ENCODE assay signal across 22 mouse cellular contexts in the genomic region with DNA sequence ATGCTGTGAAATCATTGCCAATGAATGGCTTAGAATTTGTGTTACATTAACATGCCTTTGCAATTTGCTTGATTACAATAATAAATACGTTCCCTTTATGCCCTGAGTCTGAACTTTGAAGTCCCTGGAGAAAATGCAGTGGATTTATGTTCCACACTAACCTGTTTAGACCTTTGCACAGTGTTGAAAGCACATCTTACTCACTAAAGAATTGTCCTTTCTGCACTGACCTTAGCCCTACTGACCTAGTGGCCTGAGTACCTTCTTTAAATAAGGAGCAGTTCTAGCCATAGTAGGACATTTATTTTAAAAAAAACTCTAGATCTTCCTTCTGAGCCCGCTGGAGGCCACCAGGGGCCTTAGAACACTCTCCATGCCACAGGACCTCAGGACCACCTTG.
A peak's percentile ranks its signal among the peaks of the same experiment; 100 is the strongest.
DNase-seq lines count a peak whose midpoint lies in the region; ATAC-seq and TF ChIP-seq lines count a peak whose summit lies in the region.
"Had no signal": no experiment of that assay in that cellular context is flagged by ENCODE, and none has a peak within 500 bp of the region (broad histone marks: within the 10 kb centered on the region; RNA-seq: fewer than 3 reads in every experiment).

No protein-coding gene starts in this region.

- no peak overlapping the region for H3K9ac ChIP-seq in liver, adult 2 months (ENCODE audit: low read depth, low read length)
- H3K9ac ChIP-seq in liver, embryonic 12.5 days: no peak overlapping the region
- H3K9ac ChIP-seq in liver, postnatal 0 days (replicated peaks): no peak overlapping the region
- H3K9ac ChIP-seq: embryonic facial prominence, embryonic 13.5 days; embryonic facial prominence, embryonic 15.5 days; forebrain, embryonic 12.5 days had no signal

- no peak overlapping the region for H3K4me2 ChIP-seq in liver, embryonic 12.5 days
- H3K4me2 ChIP-seq in liver, postnatal 0 days (ENCODE audit: low read depth, low read length): no peak overlapping the region
- H3K4me2 ChIP-seq: embryonic facial prominence, embryonic 13.5 days; embryonic facial prominence, embryonic 15.5 days; forebrain, embryonic 12.5 days had no signal

- no peak overlapping the region for H3K27ac ChIP-seq in liver, adult 2 months (replicated peaks; ENCODE audit: insufficient read depth, low read depth, low read length)
- H3K27ac ChIP-seq in liver, embryonic 12.5 days: no peak overlapping the region
- H3K27ac ChIP-seq in liver, postnatal 0 days (ENCODE audit: low read depth): no peak overlapping the region
- H3K27ac ChIP-seq: embryonic facial prominence, embryonic 13.5 days; embryonic facial prominence, embryonic 15.5 days; forebrain, embryonic 10.5 days; forebrain, embryonic 12.5 days had no signal

- no peaks in the 10 kb centered on the region for H3K27me3 ChIP-seq in liver, adult 2 months (ENCODE audit: control insufficient read depth, insufficient read depth, low read length)
- no peaks in the 10 kb centered on the region for H3K27me3 ChIP-seq in liver, embryonic 12.5 days (replicated peaks)
- H3K27me3 ChIP-seq in liver, postnatal 0 days (ENCODE audit: insufficient read depth, low read length): no peaks in the 10 kb centered on the region
- H3K27me3 ChIP-seq: embryonic facial prominence, embryonic 13.5 days; embryonic facial prominence, embryonic 15.5 days; forebrain, embryonic 12.5 days had no signal

- TF ChIP-seq POLR2A in liver, adult 2 months (IDR thresholded peaks at IDR 0.05; ENCODE audit: extremely low read depth, insufficient read depth, low read length): no peak

- ATAC-seq in liver, embryonic 12.5 days: no peak
- peak; percentile 48 for ATAC-seq in liver, postnatal 0 days
- ATAC-seq: forebrain, embryonic 14.5 days had no signal

- TF ChIP-seq CTCF in liver, adult 2 months (IDR thresholded peaks at IDR 0.05; ENCODE audit: low read depth, low read length): no peak
- no peak for TF ChIP-seq CTCF in liver, postnatal 0 days (IDR thresholded peaks at IDR 0.05; ENCODE audit: low read depth)

- no peak for TF ChIP-seq EP300 in liver, postnatal 0 days (IDR thresholded peaks at IDR 0.05; ENCODE audit: low read depth)

- H3K9me3 ChIP-seq in liver, embryonic 12.5 days (replicated peaks): no peaks in the 10 kb centered on the region
- H3K9me3 ChIP-seq in liver, postnatal 0 days (ENCODE audit: low read length): no peaks in the 10 kb centered on the region
- H3K9me3 ChIP-seq: embryonic facial prominence, embryonic 13.5 days; embryonic facial prominence, embryonic 15.5 days; forebrain, embryonic 10.5 days; forebrain, embryonic 12.5 days had no signal

- DNase-seq in kidney, adult 9 months: peak; percentile 34
- no peak for DNase-seq in kidney, adult 8-10 months
- peak; percentile 78 for DNase-seq in liver, adult 2 months (ENCODE audit: extremely low read depth, low read depth, low spot score)
- DNase-seq in liver, postnatal 0 days: no peak
- no peak for DNase-seq in liver
- DNase-seq: adrenal gland, adult 2 months; adrenal gland, postnatal 10 days; adrenal gland, postnatal 25 days; cerebellum, adult 11 months; cerebellum, adult 18-20 months; cerebellum, adult 8-10 months; cerebellum, adult 9-11 months; cerebellum, postnatal 14 days; cerebellum, postnatal 36 days; embryo, embryonic 11 days had no signal

- H3K4me3 ChIP-seq in liver, adult 2 months (ENCODE audit: insufficient read depth, low read depth, low read length): no peak overlapping the region
- no peak overlapping the region for H3K4me3 ChIP-seq in liver, embryonic 12.5 days
- no peak overlapping the region for H3K4me3 ChIP-seq in liver, postnatal 0 days (ENCODE audit: low read depth, low read length)
- H3K4me3 ChIP-seq: embryonic facial prominence, embryonic 13.5 days; embryonic facial prominence, embryonic 15.5 days; erythroblast, embryonic 14.5 days; forebrain, embryonic 10.5 days; forebrain, embryonic 12.5 days had no signal

- H3K4me1 ChIP-seq in liver, adult 2 months (ENCODE audit: control insufficient read depth, insufficient read depth, low read length): peaks cover 4% of the 10 kb centered on the region; the same call in 1 of the 2 replicates
- H3K4me1 ChIP-seq in liver, embryonic 12.5 days: no peaks in the 10 kb centered on the region
- no peaks in the 10 kb centered on the region for H3K4me1 ChIP-seq in liver, postnatal 0 days (ENCODE audit: insufficient read depth)
- H3K4me1 ChIP-seq: embryonic facial prominence, embryonic 13.5 days; embryonic facial prominence, embryonic 15.5 days; forebrain, embryonic 10.5 days; forebrain, embryonic 12.5 days had no signal

- 48% methylated on average over 2 of the region's 2 CpGs for WGBS in liver, adult 2 months
- 39% methylated on average over 2 of the region's 2 CpGs for WGBS in liver, embryonic 12.5 days (ENCODE audit: insufficient replicate concordance)
- 50% methylated on average over 2 of the region's 2 CpGs for WGBS in liver, postnatal 0 days (ENCODE audit: insufficient replicate concordance)

- no peaks in the 10 kb centered on the region for H3K36me3 ChIP-seq in liver, adult 2 months (ENCODE audit: control insufficient read depth, insufficient read depth, low read length)
- H3K36me3 ChIP-seq in liver, embryonic 12.5 days: no peaks in the 10 kb centered on the region
- H3K36me3 ChIP-seq in liver, postnatal 0 days (replicated peaks; ENCODE audit: insufficient read depth, low read length): no peaks in the 10 kb centered on the region
- H3K36me3 ChIP-seq: embryonic facial prominence, embryonic 13.5 days; embryonic facial prominence, embryonic 15.5 days; forebrain, embryonic 10.5 days; forebrain, embryonic 12.5 days had no signal

- no peaks in the 10 kb centered on the region for H3K79me2 ChIP-seq in liver, adult 2 months (ENCODE audit: control insufficient read depth, insufficient read depth, low read length)

Comparison
In these comparisons a context has a peak if more than half of its experiments do, and no peak if none do; other contexts are left out.
1. DNase-seq: peak in kidney, adult 9 months (single experiment) and liver, adult 2 months (single experiment); none in kidney, adult 8-10 months (0 of 2), liver, postnatal 0 days (single experiment) and liver (single experiment).